Mouse (Mus musculus): ENCODE data around the gene Cacnb1.

DNA sequence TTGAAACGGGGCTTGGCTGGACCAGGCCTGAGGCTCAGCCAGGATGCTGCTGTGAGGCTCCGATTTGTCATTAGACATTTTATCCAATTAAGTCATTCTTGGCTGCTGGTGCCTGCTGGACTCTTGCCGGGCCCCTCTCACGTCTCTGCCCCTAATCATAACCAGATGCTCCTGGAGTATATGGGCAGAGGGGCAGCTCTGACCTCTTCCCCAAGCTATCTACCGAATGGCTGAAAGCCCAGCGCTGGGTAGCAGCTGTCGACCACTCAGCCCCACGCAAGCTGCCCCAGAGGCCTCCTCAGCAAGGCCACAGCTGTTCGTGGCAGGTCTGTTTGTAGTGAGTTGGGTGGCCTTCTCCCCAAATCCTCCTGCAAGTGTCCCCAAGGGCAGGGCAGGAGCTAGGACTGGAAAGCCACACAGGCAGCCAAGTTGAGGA, 42.3 kb downstream of the Cacnb1 start:
- TF ChIP-seq CTCF (IDR thresholded peaks at IDR 0.05; ENCODE audit: low read depth, low read length): no peak
- TF ChIP-seq EP300 (IDR thresholded peaks at IDR 0.05; ENCODE audit: insufficient read depth, low read depth, low read length): no peak

Measured in ES-Bruce4 (cell line).